Mouse (Mus musculus): ENCODE measurements at regions not wholly inside any gene's neighbourhood (a gene's known extent, or its start where the extent isn't known, plus 50 kb on each side); places are given as distances from the start of the nearest gene placed in this dataset.

DNA sequence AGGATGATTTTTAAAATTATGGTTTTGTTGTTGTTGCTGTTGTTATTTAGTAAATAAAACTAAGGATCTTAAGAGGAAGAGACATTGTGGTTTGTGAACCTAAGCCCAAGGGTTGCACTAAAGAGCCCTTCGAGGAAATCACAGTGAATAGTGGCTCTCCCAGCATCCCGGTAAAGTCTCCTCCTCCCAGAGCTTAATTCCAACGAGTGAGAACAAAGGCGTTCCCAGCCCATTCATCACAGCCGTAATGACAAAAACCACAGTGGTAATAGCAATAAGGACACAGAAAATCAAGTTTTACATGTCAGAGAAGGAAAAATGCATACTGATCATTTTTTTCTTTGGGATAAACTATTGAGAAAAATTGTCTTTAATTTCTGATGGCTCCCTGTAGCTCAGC lies 56.3 kb upstream of the Cd180 start:
- Histone ChIP-seq H3K4me2 (replicated peaks) (no peak overlapping the region), H3K9ac (replicated peaks) (no peak overlapping the region), H3K27ac (replicated peaks) (no peak overlapping the region), H3K9me3 (0 out of 2 replicates have a peak, but pooled peaks cover 4% of the 10 kb centered on the region), H3K27me3 (peaks cover 38% of the 10 kb centered on the region), H3K4me3 (no peak overlapping the region), H3K4me1 (no peaks in the 10 kb centered on the region; the same call in 1 of the 2 replicates), H3K36me3 (no peaks in the 10 kb centered on the region)
- 8% methylated on average over 5 of the region's 5 CpGs for WGBS
- no peak for ATAC-seq (ENCODE audit: low FRiP score, low read depth)

DNA sequence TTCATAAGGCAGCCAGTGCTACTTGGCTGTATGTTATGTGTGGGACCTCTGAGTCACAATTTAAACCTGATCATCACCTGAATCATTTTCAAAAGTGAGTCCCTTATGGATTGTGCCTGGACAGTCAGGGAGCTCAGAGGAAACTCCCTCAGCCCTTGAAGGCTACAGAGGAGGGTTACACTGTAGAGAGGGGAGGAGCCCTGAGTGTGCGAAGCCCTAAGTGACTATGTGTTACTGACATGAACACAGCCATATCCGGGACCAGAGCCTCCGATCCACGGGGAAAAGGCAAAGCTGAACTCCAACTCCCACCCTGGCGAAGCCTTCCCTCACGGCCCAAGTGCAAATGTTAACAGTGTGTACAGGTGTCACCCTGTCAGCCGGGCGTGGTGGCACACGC lies 53.7 kb upstream of the Cd180 start:
- Histone ChIP-seq H3K4me3 (no peak overlapping the region), H3K4me1 (peaks cover 8% of the 10 kb centered on the region; the same call in 1 of the 2 replicates), H3K27me3 (peaks cover 28% of the 10 kb centered on the region), H3K9me3 (0 out of 2 replicates have a peak, but pooled peaks cover 4% of the 10 kb centered on the region), H3K4me2 (replicated peaks) (no peak overlapping the region), H3K9ac (replicated peaks) (no peak overlapping the region), H3K36me3 (no peaks in the 10 kb centered on the region), H3K27ac (replicated peaks) (no peak overlapping the region)
- 92% methylated on average over 9 of the region's 9 CpGs for WGBS
- ATAC-seq (ENCODE audit: low FRiP score, low read depth): no peak

DNA sequence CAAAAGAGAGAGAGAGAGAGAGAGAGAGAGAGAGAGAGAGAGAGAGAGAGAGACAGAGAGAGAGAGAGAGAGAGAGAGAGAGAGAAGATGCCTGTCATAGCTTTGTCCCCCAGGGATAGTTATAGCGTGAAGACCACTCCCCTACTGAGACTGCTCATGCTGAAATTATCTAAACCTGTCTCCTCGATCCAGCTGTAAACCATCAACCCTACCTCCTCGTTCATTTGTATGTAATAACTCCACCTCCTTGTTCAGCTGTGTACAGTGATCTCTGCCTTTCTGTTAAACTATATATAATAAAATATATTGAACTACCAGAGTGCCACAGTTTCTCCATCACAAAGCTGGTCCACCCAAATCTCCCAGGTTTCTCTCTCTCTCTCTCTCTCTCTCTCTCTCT lies 53.2 kb upstream of the Cd180 start:
- 65% methylated on average over 3 of the region's 3 CpGs for WGBS
- no peak for ATAC-seq (ENCODE audit: low FRiP score, low read depth)

More for the DNA sequence above, 53.2 kb upstream of the Cd180 start:
- H3K27ac ChIP-seq (replicated peaks): no peak overlapping the region
- H3K36me3 ChIP-seq: no peaks in the 10 kb centered on the region
- no peak overlapping the region for H3K4me2 ChIP-seq (replicated peaks)
- no peak overlapping the region for H3K4me3 ChIP-seq
- H3K9me3 ChIP-seq: 0 out of 2 replicates have a peak, but pooled peaks cover 4% of the 10 kb centered on the region
- H3K27me3 ChIP-seq: peaks cover 27% of the 10 kb centered on the region
- no peak overlapping the region for H3K9ac ChIP-seq (replicated peaks)
- H3K4me1 ChIP-seq: peaks cover 8% of the 10 kb centered on the region; the same call in 1 of the 2 replicates

Measured in midbrain, embryonic 12.5 days (tissue).